Mouse (Mus musculus): Measurements from ENCODE around the gene Gimap7. TPM values are rescaled to one million over a fixed set of nuclear protein-coding genes. Genes with fewer than 3 reads are reported as not detected.

Gimap7 gene
- polyA plus RNA-seq, 1 experiment from 2014 or later = 0.07 TPM

DNA sequence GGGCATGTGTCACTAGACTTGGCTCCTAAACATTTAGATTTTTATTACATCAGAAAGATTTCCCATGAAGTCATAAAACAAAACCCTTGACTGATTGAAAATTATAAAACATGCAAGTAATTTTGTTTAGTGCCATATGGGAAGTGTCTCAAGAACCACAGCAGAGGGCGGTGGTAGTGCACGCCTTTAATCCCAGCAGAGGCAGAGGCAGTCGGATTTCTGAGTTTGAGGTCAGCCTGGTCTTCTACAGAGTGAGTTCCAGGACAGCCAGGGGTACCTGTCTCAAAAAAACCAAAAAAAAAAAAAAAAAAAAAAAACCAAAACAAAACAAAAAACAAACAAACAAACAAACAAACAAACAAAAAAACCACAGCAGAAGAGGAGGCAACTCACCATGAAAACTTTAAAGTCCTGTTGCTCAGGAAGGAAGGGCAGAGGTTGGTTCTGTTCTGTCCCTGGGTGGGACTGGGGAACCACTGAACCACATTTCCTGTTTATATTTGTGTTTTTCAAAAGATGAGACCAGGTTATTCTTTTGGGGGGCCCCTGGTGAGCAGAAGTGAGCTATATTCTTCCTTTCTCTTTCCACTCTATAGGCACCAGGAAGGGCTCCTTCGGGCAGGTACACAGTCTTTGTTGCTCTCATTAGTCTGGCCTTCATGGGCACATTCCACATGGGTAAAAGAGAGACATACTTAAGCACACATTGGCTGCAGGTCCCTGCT lies 21.4 kb upstream of the Gimap7 start:
- H3K27ac ChIP-seq (replicated peaks) = no peak overlapping the region
- no peak for ATAC-seq (ENCODE audit: insufficient read depth)

DNA sequence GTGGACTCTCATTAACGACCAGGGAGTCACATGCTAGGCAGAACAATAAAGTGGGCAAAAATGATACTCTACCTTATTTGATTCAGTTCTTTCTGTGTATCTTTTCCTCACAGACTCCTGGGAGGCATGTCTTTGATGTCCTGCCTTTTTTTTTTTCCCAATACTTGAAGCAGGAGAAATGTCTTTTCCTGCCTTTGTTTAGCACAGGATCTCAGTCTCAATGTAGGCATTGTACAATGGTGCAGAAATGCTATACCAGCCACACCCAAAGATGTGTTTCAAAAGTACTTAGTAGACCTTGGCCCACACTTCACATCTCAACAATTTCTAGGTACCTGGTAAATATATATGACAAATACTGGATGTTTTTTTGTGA lies 20.9 kb upstream of the Gimap7 start:
- H3K4me2 ChIP-seq = no peak overlapping the region
- 18% methylated on average over 1 of the region's 1 CpGs for WGBS (ENCODE audit: insufficient replicate concordance)
- no peaks in the 10 kb centered on the region for H3K27me3 ChIP-seq
- no peak overlapping the region for H3K27ac ChIP-seq (replicated peaks)
- H3K4me1 ChIP-seq (replicated peaks) = no peaks in the 10 kb centered on the region
- H3K4me3 ChIP-seq (replicated peaks) = no peak overlapping the region
- no peaks in the 10 kb centered on the region for H3K36me3 ChIP-seq (replicated peaks)
- H3K9ac ChIP-seq = no peak overlapping the region
- ATAC-seq (ENCODE audit: insufficient read depth) = no peak
- H3K9me3 ChIP-seq (replicated peaks) = no peaks in the 10 kb centered on the region

More for the DNA sequence above, 21.4 kb upstream of the Gimap7 start:
- no peaks in the 10 kb centered on the region for H3K9me3 ChIP-seq (replicated peaks)
- no peak overlapping the region for H3K4me3 ChIP-seq (replicated peaks)
- no peaks in the 10 kb centered on the region for H3K36me3 ChIP-seq (replicated peaks)
- no peak overlapping the region for H3K9ac ChIP-seq
- WGBS (ENCODE audit: insufficient replicate concordance) = 61% methylated on average over 4 of the region's 4 CpGs
- no peaks in the 10 kb centered on the region for H3K27me3 ChIP-seq
- no peak overlapping the region for H3K4me2 ChIP-seq
- no peaks in the 10 kb centered on the region for H3K4me1 ChIP-seq (replicated peaks)

DNA sequence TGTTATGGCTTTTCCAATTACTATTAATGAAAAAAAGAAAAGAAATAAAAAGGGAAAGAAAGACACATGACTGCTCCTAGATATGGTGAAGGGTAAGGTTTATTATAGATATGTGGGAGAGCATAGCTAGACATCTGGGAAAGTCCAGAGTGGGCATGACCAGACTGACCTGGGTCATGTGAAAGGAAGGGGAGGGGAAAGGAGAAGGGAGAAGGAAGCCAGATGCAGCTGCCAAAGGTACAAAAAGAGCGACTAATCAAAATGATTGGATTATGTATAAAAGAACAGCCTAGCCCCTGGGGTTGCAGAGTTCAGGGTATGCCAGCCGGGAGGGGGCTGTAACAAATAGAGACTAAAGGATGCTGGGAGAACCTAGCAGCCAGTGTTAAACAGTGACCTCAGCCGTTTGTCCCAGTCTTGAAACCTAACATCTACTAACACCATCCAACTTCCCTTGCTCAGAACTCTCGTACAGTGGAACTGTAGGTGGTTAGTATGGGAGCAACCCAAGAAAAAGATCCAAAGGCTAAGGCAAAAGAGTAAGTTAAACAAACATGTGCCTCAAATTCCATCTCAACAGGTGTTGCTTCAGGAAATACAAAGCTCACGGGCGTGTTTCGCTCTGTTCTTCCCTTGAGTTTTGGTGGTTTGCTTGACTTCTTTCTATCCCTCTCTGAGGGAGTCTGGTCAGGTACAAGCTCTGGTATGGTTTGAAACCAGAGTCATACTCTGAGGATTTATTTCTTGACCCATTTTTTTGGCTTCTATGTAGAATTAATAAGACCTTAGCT lies 20.2 kb upstream of the Gimap7 start:
- 52% methylated on average over 7 of the region's 7 CpGs for WGBS (ENCODE audit: insufficient replicate concordance)

DNA sequence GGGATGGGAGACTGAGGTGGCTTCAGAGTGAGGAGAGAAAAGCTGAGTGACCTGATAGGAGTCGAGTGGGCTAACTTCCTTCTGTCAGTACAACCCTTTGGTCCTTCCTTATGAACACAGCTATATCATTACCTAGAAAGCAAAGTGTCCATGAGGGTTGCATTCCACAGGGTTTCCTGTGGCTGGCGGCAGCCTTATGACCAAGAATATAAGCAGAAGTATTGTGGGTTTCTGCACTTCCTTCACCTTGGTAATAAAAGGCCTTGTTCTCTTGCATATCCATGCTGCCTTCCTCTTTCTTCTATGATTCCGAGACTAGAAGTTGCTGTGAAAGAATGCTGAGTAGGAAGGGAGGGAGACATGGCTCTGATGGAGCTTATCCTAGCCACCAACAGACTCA lies 19.5 kb upstream of the Gimap7 start:
- no peak for ATAC-seq (ENCODE audit: insufficient read depth)
- WGBS (ENCODE audit: insufficient replicate concordance) = 16% methylated on average over 3 of the region's 3 CpGs

More for the DNA sequence above, 20.2 kb upstream of the Gimap7 start:
- H3K27me3 ChIP-seq = no peaks in the 10 kb centered on the region
- no peaks in the 10 kb centered on the region for H3K4me1 ChIP-seq (replicated peaks)
- H3K27ac ChIP-seq (replicated peaks) = no peak overlapping the region
- H3K4me2 ChIP-seq = no peak overlapping the region
- no peaks in the 10 kb centered on the region for H3K9me3 ChIP-seq (replicated peaks)
- H3K36me3 ChIP-seq (replicated peaks) = no peaks in the 10 kb centered on the region
- H3K9ac ChIP-seq = no peak overlapping the region
- ATAC-seq (ENCODE audit: insufficient read depth) = no peak
- no peak overlapping the region for H3K4me3 ChIP-seq (replicated peaks)

DNA sequence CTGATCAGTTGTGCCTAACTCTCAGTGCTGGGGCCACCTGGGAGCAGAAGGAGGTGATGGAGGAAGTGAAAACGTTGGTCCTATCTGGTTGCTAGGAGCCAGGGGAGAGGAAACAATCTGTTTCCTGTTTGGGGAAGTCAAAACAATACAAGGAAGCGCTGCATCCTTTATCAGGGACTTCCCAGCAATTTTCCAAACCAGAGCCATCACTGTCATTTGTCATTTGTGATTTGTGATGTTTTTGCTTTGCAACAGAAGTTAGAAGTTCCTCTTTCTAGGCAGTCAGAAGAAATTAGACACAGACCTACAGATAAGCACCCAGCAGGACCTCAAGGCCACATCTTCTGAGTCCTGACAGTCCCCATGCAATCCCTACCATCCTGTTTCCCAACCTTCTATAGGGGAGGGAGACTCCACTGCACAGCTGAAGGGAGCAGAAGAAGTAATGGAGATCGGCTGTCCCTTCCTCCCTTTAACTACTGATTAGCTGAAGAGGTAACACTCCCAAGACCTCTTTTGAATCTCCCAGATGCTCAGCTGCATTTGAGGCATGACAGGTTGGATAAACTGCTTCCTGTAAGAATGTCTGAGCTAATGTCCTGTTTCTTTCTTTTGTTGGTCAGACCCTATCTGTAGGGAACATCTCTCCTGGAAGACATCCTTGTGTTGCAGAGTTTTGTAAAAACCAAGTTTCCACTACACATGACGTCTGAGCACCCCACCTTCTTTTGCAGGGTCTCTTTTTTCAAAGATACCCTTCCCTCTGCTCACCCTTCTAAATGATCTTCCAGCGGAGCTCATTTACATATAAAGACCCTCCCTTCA lies 18.0 kb upstream of the Gimap7 start:
- Histone ChIP-seq H3K9me3 (replicated peaks) (no peaks in the 10 kb centered on the region), H3K36me3 (replicated peaks) (no peaks in the 10 kb centered on the region), H3K4me2 (no peak overlapping the region), H3K4me1 (replicated peaks) (no peaks in the 10 kb centered on the region), H3K27me3 (no peaks in the 10 kb centered on the region), H3K4me3 (replicated peaks) (no peak overlapping the region), H3K27ac (replicated peaks) (no peak overlapping the region), H3K9ac (no peak overlapping the region)
- WGBS (ENCODE audit: insufficient replicate concordance) = 13% methylated on average over 5 of the region's 5 CpGs
- peak; percentile 51 for ATAC-seq (ENCODE audit: insufficient read depth)

More for the DNA sequence above, 19.5 kb upstream of the Gimap7 start:
- Histone ChIP-seq H3K4me1 (replicated peaks) (no peaks in the 10 kb centered on the region), H3K36me3 (replicated peaks) (no peaks in the 10 kb centered on the region), H3K27me3 (no peaks in the 10 kb centered on the region), H3K4me3 (replicated peaks) (no peak overlapping the region), H3K4me2 (no peak overlapping the region), H3K9ac (no peak overlapping the region), H3K9me3 (replicated peaks) (no peaks in the 10 kb centered on the region), H3K27ac (replicated peaks) (no peak overlapping the region)

DNA sequence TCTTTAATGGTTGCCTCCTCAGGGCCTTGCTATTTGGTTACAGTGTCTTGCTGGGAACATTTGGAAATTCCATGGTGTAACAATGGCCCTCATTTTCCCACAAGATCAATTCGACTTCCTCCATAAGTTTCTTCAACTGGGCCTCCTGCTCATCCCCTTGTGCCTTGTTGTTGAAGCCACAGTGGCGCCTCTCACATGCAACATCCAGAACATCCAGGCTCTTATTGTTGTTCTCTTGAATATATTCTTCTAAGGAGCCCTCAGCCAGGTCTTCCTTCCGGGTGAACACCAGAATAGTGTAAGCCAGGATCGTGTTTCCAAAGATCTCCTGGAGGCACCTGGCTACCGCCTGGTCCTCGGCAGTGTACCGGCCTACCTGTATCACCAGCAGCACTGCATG lies 16.3 kb upstream of the Gimap7 start:
- no peak overlapping the region for H3K4me3 ChIP-seq (replicated peaks)
- no peaks in the 10 kb centered on the region for H3K4me1 ChIP-seq (replicated peaks)
- no peak overlapping the region for H3K27ac ChIP-seq (replicated peaks)
- H3K9me3 ChIP-seq (replicated peaks) = no peaks in the 10 kb centered on the region
- 67% methylated on average over 7 of the region's 7 CpGs for WGBS (ENCODE audit: insufficient replicate concordance)
- no peaks in the 10 kb centered on the region for H3K36me3 ChIP-seq (replicated peaks)
- no peak overlapping the region for H3K9ac ChIP-seq
- no peak for ATAC-seq (ENCODE audit: insufficient read depth)
- H3K27me3 ChIP-seq = no peaks in the 10 kb centered on the region
- no peak overlapping the region for H3K4me2 ChIP-seq

DNA sequence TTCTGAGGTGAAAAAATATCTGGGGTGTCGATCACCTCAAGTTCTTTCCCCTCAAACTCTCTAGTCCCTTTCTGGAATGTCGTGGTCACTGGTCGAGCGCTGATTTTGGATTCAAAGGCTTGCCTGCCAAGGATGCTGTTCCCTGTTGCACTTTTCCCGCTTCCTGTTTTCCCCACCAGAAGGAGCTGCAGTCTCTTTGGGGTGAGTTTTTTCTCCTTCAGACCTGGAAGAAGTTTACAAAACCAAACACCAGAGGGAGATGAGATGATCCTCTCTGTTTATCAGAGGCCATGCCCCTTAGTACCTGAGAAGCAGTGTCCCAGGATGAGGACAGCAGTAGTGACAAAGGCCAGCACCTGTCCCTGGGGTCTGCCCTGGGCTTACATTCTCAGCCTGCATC lies 15.8 kb upstream of the Gimap7 start:
- Histone ChIP-seq H3K27ac (replicated peaks) (no peak overlapping the region), H3K36me3 (replicated peaks) (no peaks in the 10 kb centered on the region), H3K4me3 (replicated peaks) (no peak overlapping the region), H3K27me3 (no peaks in the 10 kb centered on the region), H3K9me3 (replicated peaks) (no peaks in the 10 kb centered on the region), H3K4me1 (replicated peaks) (no peaks in the 10 kb centered on the region), H3K4me2 (no peak overlapping the region), H3K9ac (no peak overlapping the region)
- ATAC-seq (ENCODE audit: insufficient read depth) = no peak
- WGBS (ENCODE audit: insufficient replicate concordance) = 71% methylated on average over 5 of the region's 5 CpGs

DNA sequence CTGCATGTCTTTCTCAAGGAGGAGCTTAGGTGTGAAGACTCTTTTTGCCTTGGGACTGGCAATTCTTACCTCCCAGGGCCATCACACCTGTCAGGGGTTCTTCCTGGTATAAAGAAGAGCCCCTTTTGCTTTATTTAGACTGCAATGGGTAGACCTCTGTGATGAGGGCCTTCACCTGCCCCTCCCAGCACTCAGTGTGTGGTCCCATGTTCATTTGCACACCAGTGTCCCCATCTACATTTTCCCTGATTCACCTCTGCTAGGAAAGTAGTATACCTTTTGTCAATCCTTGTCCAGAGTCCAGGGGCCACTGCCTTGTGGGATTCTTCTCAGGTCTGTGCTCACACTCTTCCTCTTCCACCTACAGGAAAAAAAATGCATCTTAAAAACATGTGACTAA lies 14.3 kb upstream of the Gimap7 start:
- H3K27me3 ChIP-seq = no peaks in the 10 kb centered on the region
- H3K4me2 ChIP-seq = no peak overlapping the region
- H3K27ac ChIP-seq (replicated peaks) = no peak overlapping the region
- ATAC-seq (ENCODE audit: insufficient read depth) = no peak
- no peaks in the 10 kb centered on the region for H3K36me3 ChIP-seq (replicated peaks)
- no peak overlapping the region for H3K9ac ChIP-seq
- no peaks in the 10 kb centered on the region for H3K9me3 ChIP-seq (replicated peaks)
- no peaks in the 10 kb centered on the region for H3K4me1 ChIP-seq (replicated peaks)
- no peak overlapping the region for H3K4me3 ChIP-seq (replicated peaks)

DNA sequence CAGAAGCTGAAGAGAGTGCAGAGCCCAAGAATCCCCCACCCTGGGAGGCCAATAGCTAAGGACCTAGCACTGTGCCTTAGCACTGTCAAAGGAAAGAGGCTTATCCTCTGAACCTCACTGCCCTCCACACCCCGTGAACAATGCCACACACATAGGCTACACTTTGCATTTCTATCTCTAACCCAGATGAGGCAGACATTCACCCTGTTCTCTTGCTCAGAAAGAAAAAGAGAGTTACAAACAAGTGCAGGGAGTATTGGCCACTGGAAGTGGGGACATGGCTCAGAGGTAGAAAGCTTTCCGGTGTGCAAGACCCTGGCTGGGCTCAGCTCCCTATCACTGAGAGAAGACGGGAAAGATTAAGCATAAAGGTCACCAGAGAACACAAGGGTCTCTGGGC lies 12.3 kb upstream of the Gimap7 start:
- no peak overlapping the region for H3K4me3 ChIP-seq (replicated peaks)
- H3K36me3 ChIP-seq (replicated peaks) = no peaks in the 10 kb centered on the region
- 26% methylated on average over 3 of the region's 3 CpGs for WGBS (ENCODE audit: insufficient replicate concordance)
- no peaks in the 10 kb centered on the region for H3K27me3 ChIP-seq
- no peak overlapping the region for H3K4me2 ChIP-seq
- no peak for ATAC-seq (ENCODE audit: insufficient read depth)
- H3K9ac ChIP-seq = no peak overlapping the region
- H3K4me1 ChIP-seq (replicated peaks) = no peaks in the 10 kb centered on the region
- H3K9me3 ChIP-seq (replicated peaks) = no peaks in the 10 kb centered on the region
- no peak overlapping the region for H3K27ac ChIP-seq (replicated peaks)

DNA sequence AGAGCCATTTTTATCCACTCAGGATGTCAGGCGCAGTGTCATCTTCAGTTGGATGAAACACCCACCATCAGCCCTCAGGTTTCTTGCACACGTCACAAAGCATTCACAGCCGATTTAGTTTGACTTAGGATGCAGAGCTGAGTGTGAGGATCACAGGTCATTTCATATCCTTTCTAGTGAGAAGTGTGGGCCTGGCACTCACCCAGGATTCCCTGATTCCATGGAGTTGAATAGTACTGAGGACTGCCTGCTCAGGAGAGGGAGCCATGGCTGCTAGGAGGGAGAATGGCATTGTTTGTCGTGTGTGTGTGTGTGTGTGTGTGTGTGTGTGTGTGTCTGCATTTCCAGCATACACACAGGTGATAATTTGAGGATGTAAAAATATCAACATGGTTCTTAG lies 1.9 kb downstream of the Gimap7 start:
- H3K4me2 ChIP-seq = no peak overlapping the region
- 66% methylated on average over 4 of the region's 4 CpGs for WGBS (ENCODE audit: insufficient replicate concordance)
- ATAC-seq (ENCODE audit: insufficient read depth) = no peak

DNA sequence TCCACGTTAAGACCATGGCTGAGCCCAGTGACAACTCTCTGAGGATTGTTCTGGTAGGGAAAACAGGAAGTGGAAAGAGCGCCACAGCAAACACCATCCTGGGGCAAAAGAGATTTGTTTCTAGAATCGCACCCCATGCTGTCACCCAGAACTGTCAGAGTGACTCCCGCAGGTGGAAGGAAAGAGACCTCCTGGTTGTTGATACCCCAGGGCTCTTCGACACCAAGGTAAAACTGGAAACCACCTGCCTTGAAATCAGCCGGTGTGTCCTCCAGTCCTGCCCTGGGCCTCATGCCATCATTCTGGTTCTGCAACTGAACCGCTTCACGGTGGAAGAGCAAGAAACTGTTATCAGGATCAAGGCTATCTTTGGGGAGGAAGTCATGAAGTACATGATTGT lies 5.0 kb downstream of the Gimap7 start:
- H3K9me3 ChIP-seq (replicated peaks) = no peaks in the 10 kb centered on the region
- H3K36me3 ChIP-seq (replicated peaks) = no peaks in the 10 kb centered on the region
- ATAC-seq (ENCODE audit: insufficient read depth) = no peak
- H3K27ac ChIP-seq (replicated peaks) = no peak overlapping the region
- no peak overlapping the region for H3K4me2 ChIP-seq
- H3K4me1 ChIP-seq (replicated peaks) = no peaks in the 10 kb centered on the region
- no peak overlapping the region for H3K9ac ChIP-seq
- no peaks in the 10 kb centered on the region for H3K27me3 ChIP-seq
- WGBS (ENCODE audit: insufficient replicate concordance) = 48% methylated on average over 8 of the region's 8 CpGs
- no peak overlapping the region for H3K4me3 ChIP-seq (replicated peaks)

More for the DNA sequence above, 1.9 kb downstream of the Gimap7 start:
- H3K9me3 ChIP-seq (replicated peaks) = no peaks in the 10 kb centered on the region
- H3K9ac ChIP-seq = no peak overlapping the region
- H3K27me3 ChIP-seq = no peaks in the 10 kb centered on the region
- H3K4me3 ChIP-seq (replicated peaks) = no peak overlapping the region
- no peaks in the 10 kb centered on the region for H3K36me3 ChIP-seq (replicated peaks)
- H3K4me1 ChIP-seq (replicated peaks) = no peaks in the 10 kb centered on the region
- no peak overlapping the region for H3K27ac ChIP-seq (replicated peaks)

Data from liver, embryonic 15.5 days (tissue).